ENCODE assay signal across 15 mouse cellular contexts in the genomic region with DNA sequence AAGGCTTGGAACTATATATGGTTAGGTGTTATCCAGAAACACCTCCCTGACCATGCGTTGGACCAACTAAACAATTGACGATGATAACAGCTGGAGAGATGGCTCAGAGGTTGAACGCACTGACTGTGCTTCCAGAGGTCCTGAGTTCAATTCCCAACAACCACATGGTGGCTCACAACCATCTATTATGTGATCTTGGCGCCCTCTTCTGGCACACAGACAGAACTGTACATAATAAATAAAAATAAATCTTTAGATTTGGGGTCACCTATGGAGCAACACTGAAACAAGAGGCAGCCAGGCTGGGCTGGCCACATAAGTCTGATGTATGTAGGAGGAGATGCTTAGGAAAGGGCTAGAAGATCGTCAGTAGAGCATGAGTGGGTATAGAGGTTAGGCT. TPM values are rescaled to one million over a fixed set of nuclear protein-coding genes. Genes with fewer than 3 reads are reported as not detected.
DNase-seq lines count a peak whose midpoint lies in the region; ATAC-seq and TF ChIP-seq lines count a peak whose summit lies in the region.
"Had no signal": no experiment of that assay in that cellular context is flagged by ENCODE, and none has a peak within 500 bp of the region (broad histone marks: within the 10 kb centered on the region; RNA-seq: fewer than 3 reads in every experiment).

No protein-coding gene starts in this region.

- no peak for TF ChIP-seq POLR2A in bone marrow macrophage, adult 2 months (IDR thresholded peaks at IDR 0.05; ENCODE audit: borderline replicate concordance, low read depth, low read length)
- TF ChIP-seq POLR2A in small intestine, adult 2 months (IDR thresholded peaks at IDR 0.05; ENCODE audit: low read depth, low read length) = no peak

- peaks cover 12% of the 10 kb centered on the region for H3K27me3 ChIP-seq in midbrain, embryonic 11.5 days (ENCODE audit: control insufficient read depth, insufficient read depth, low read length)
- peaks cover 57% of the 10 kb centered on the region for H3K27me3 ChIP-seq in midbrain, embryonic 10.5 days (ENCODE audit: low read depth, poor library complexity, severe bottlenecking)
- H3K27me3 ChIP-seq in small intestine, adult 2 months (ENCODE audit: control insufficient read depth, insufficient read depth, low read length) = peaks cover 9% of the 10 kb centered on the region; the same call in 1 of the 2 replicates

- no peaks in the 10 kb centered on the region; the same call in 1 of the 2 replicates for H3K36me3 ChIP-seq in midbrain, embryonic 11.5 days (ENCODE audit: control insufficient read depth, insufficient read depth, low read length)
- peaks cover 76% of the 10 kb centered on the region for H3K36me3 ChIP-seq in midbrain, embryonic 10.5 days
- H3K36me3 ChIP-seq in small intestine, adult 2 months (ENCODE audit: control insufficient read depth, insufficient read depth, low read length) = peaks cover 3% of the 10 kb centered on the region; the same call in 1 of the 2 replicates
- H3K36me3 ChIP-seq: hindbrain, embryonic 15.5 days had no signal

- H3K27ac ChIP-seq in midbrain, embryonic 11.5 days (ENCODE audit: low read depth, low read length) = no peak overlapping the region
- no peak overlapping the region for H3K27ac ChIP-seq in midbrain, embryonic 10.5 days (replicated peaks)
- no peak overlapping the region for H3K27ac ChIP-seq in bone marrow macrophage, adult 2 months (ENCODE audit: insufficient read depth, low read depth, low read length)
- no peak overlapping the region for H3K27ac ChIP-seq in small intestine, adult 2 months (ENCODE audit: insufficient read depth, low read depth, low read length)
- H3K27ac ChIP-seq: hindbrain, embryonic 15.5 days had no signal

- WGBS in midbrain, embryonic 11.5 days = 69% methylated on average over 5 of the region's 5 CpGs
- WGBS in midbrain, embryonic 10.5 days = 70% methylated on average over 5 of the region's 5 CpGs
- WGBS in small intestine, adult 2 months = 61% methylated on average over 5 of the region's 5 CpGs

- H3K9me3 ChIP-seq in midbrain, embryonic 11.5 days (ENCODE audit: control insufficient read depth, low read length) = no peaks in the 10 kb centered on the region
- H3K9me3 ChIP-seq in midbrain, embryonic 10.5 days (replicated peaks) = no peaks in the 10 kb centered on the region
- H3K9me3 ChIP-seq: forebrain, embryonic 10.5 days; hindbrain, embryonic 15.5 days had no signal

- no peak for ATAC-seq in midbrain, embryonic 11.5 days (ENCODE audit: low FRiP score)

- peak; percentile 55 for DNase-seq in embryo, embryonic 10 days (ENCODE audit: low spot score)
- no peak for DNase-seq in embryo, embryonic 9.5 days (ENCODE audit: extremely low spot score)
- peak; percentile 85 for DNase-seq in midbrain, embryonic 11.5 days (ENCODE audit: low spot score, missing footprints)
- DNase-seq in midbrain, embryonic 10.5 days (ENCODE audit: low spot score) = no peak
- no peak for DNase-seq in gastrocnemius, postnatal 36 days
- no peak for DNase-seq in lung, postnatal 4 days
- DNase-seq: adrenal gland, postnatal 10 days; cerebellum, postnatal 25 days; heart, adult 11 months had no signal

- TF ChIP-seq CTCF in bone marrow macrophage, adult 2 months (IDR thresholded peaks at IDR 0.05; ENCODE audit: low read depth, low read length) = peak; percentile 44; the same call in 1 of the 2 replicates
- TF ChIP-seq CTCF in small intestine, adult 2 months (IDR thresholded peaks at IDR 0.05; ENCODE audit: extremely low read depth, insufficient read length, insufficient replicate concordance, low read depth, low read length) = peak; percentile 41; the same call in 1 of the 2 replicates

- no peak overlapping the region for H3K9ac ChIP-seq in midbrain, embryonic 11.5 days (ENCODE audit: low read length)
- H3K9ac ChIP-seq: hindbrain, embryonic 15.5 days had no signal

- H3K4me3 ChIP-seq in midbrain, embryonic 11.5 days (ENCODE audit: low read depth, low read length) = no peak overlapping the region
- H3K4me3 ChIP-seq in midbrain, embryonic 10.5 days = no peak overlapping the region
- no peak overlapping the region for H3K4me3 ChIP-seq in bone marrow macrophage, adult 2 months (ENCODE audit: insufficient read depth, low read length)
- no peak overlapping the region for H3K4me3 ChIP-seq in small intestine, adult 2 months (ENCODE audit: low read depth, low read length)

- no peak overlapping the region for H3K4me2 ChIP-seq in midbrain, embryonic 11.5 days

- 0 out of 2 replicates have a peak, but pooled peaks cover 2% of the 10 kb centered on the region for H3K4me1 ChIP-seq in midbrain, embryonic 11.5 days (ENCODE audit: control insufficient read depth, insufficient read depth, low read length)
- H3K4me1 ChIP-seq in midbrain, embryonic 10.5 days = peaks cover 6% of the 10 kb centered on the region
- H3K4me1 ChIP-seq in bone marrow macrophage, adult 2 months (ENCODE audit: control insufficient read depth, insufficient read depth, low read length) = no peaks in the 10 kb centered on the region
- no peaks in the 10 kb centered on the region for H3K4me1 ChIP-seq in small intestine, adult 2 months (ENCODE audit: control insufficient read depth, insufficient read depth, insufficient read length, low read length)
- H3K4me1 ChIP-seq: hindbrain, embryonic 15.5 days had no signal

- intact Hi-C loops in gastrocnemius, postnatal 36 days (cut with DNase I) = no loop called here

RNA-seq across cellular contexts. Expression of a gene that starts 8.6 kb away (rescaled TPM):
- polyA plus RNA-seq in midbrain, embryonic 11.5 days (2014; fragmentation: Nextera tagmentation; extraction: Ambion mirVana) = 3.1 and 4.1 TPM in 2 replicates
- polyA plus RNA-seq in midbrain, embryonic 10.5 days (2016; fragmentation: Nextera tagmentation; extraction: Ambion mirVana) = 7.8 and 11.0 TPM in 2 replicates
- not detected in 2 replicates for polyA plus RNA-seq in bone marrow macrophage, adult 2 months (2012; ENCODE audit: insufficient read depth, insufficient read length, missing spikeins)
- 5.5 and 10.4 TPM in 2 replicates for polyA plus RNA-seq in small intestine, adult 2 months (2012; rRNA removed)
- 1 to 10 TPM; 1.0 to 1.5 TPM for total RNA-seq in gastrocnemius, postnatal 36 days (2021)
- total RNA-seq: megakaryocyte-erythroid progenitor cell, adult 5-6 weeks had no signal

RNA-seq across cellular contexts. Expression of a gene that starts 11.4 kb away (rescaled TPM):
- polyA plus RNA-seq in midbrain, embryonic 11.5 days (2014; fragmentation: Nextera tagmentation; extraction: Ambion mirVana) = 1.1 and 1.4 TPM in 2 replicates
- 1.1 and 1.3 TPM in 2 replicates for polyA plus RNA-seq in midbrain, embryonic 10.5 days (2016; fragmentation: Nextera tagmentation; extraction: Ambion mirVana)
- 131 and 146 TPM in 2 replicates for polyA plus RNA-seq in bone marrow macrophage, adult 2 months (2012; ENCODE audit: insufficient read depth, insufficient read length, missing spikeins)
- 7.1 and 11.2 TPM in 2 replicates for polyA plus RNA-seq in small intestine, adult 2 months (2012; rRNA removed)
- 1 to 10 TPM in 1 of 2 experiments, under 1 TPM in 1; 0.96 to 1.3 TPM for total RNA-seq in gastrocnemius, postnatal 36 days (2021)

RNA-seq across cellular contexts. Expression of a gene that starts 21.1 kb away (rescaled TPM):
- polyA plus RNA-seq in midbrain, embryonic 11.5 days (2014; fragmentation: Nextera tagmentation; extraction: Ambion mirVana) = not detected in 2 replicates
- polyA plus RNA-seq in midbrain, embryonic 10.5 days (2016; fragmentation: Nextera tagmentation; extraction: Ambion mirVana) = 0.02 TPM in 1 of 2 replicates, not detected in the other
- not detected in 2 replicates for polyA plus RNA-seq in bone marrow macrophage, adult 2 months (2012; ENCODE audit: insufficient read depth, insufficient read length, missing spikeins)
- polyA plus RNA-seq in small intestine, adult 2 months (2012; rRNA removed) = not detected in 2 replicates
- not detected for total RNA-seq in gastrocnemius, postnatal 36 days (2021)
- total RNA-seq: megakaryocyte-erythroid progenitor cell, adult 5-6 weeks had no signal
- polyA plus RNA-seq: forebrain, embryonic 10.5 days; large intestine, adult 2 months had no signal

RNA-seq across cellular contexts. Expression of a gene that starts 21.6 kb away (rescaled TPM):
- 185 and 187 TPM in 2 replicates for polyA plus RNA-seq in midbrain, embryonic 11.5 days (2014; fragmentation: Nextera tagmentation; extraction: Ambion mirVana)
- polyA plus RNA-seq in midbrain, embryonic 10.5 days (2016; fragmentation: Nextera tagmentation; extraction: Ambion mirVana) = 180 and 187 TPM in 2 replicates
- polyA plus RNA-seq in bone marrow macrophage, adult 2 months (2012; ENCODE audit: insufficient read depth, insufficient read length, missing spikeins) = 29.4 and 34.9 TPM in 2 replicates
- 24.0 and 30.7 TPM in 2 replicates for polyA plus RNA-seq in small intestine, adult 2 months (2012; rRNA removed)
- 10 to 100 TPM; 54.1 to 56.1 TPM for total RNA-seq in gastrocnemius, postnatal 36 days (2021)

RNA-seq across cellular contexts. Expression of a gene that starts 37.1 kb away (rescaled TPM):
- not detected in 2 replicates for polyA plus RNA-seq in midbrain, embryonic 11.5 days (2014; fragmentation: Nextera tagmentation; extraction: Ambion mirVana)
- not detected in 2 replicates for polyA plus RNA-seq in midbrain, embryonic 10.5 days (2016; fragmentation: Nextera tagmentation; extraction: Ambion mirVana)
- polyA plus RNA-seq in bone marrow macrophage, adult 2 months (2012; ENCODE audit: insufficient read depth, insufficient read length, missing spikeins) = not detected in 2 replicates
- 0.09 TPM in 1 of 2 replicates, not detected in the other for polyA plus RNA-seq in small intestine, adult 2 months (2012; rRNA removed)
- not detected for total RNA-seq in gastrocnemius, postnatal 36 days (2021)
- total RNA-seq: megakaryocyte-erythroid progenitor cell, adult 5-6 weeks had no signal
- polyA plus RNA-seq: forebrain, embryonic 10.5 days; hindbrain, embryonic 15.5 days; large intestine, adult 2 months had no signal

Comparison
In these comparisons a context has a peak if more than half of its experiments do, and no peak if none do; other contexts are left out.
1. DNase-seq: peak in embryo, embryonic 10 days (single experiment) and midbrain, embryonic 11.5 days (single experiment); none in embryo, embryonic 9.5 days (single experiment), midbrain, embryonic 10.5 days (single experiment), gastrocnemius, postnatal 36 days (0 of 2) and lung, postnatal 4 days (0 of 2).
2. RNA of a gene that starts 11.4 kb away (polyA plus RNA-seq): 131 to 146 TPM in bone marrow macrophage, adult 2 months; 7.1 to 11.2 TPM in small intestine, adult 2 months, 1.1 to 1.4 TPM in midbrain, embryonic 11.5 days and 1.1 to 1.3 TPM in midbrain, embryonic 10.5 days; every median in the first group is over 10 times any median in the second.